Mouse (Mus musculus) left cerebral cortex, adult 8-10 months (tissue): ENCODE results near the gene Cadm4. TPM values are rescaled to one million over a fixed set of nuclear protein-coding genes. Genes with fewer than 3 reads are reported as not detected.
"Not testable (repeated sequence)": the region's sequence is repeated elsewhere in the genome, so short reads cannot be mapped to it uniquely, and the experiment has no call there.

Source experiments
- DNase-seq, 2 experiments: peaks; one replicate each; pipeline ENCODE4 v3.0.0; 2022; ENCODE audit warnings: low spot score in 2 of 2
- total RNA-seq, 4 experiments: library from RNA; stranded (reverse); gene quantifications; 2 replicates each; pipeline ENCODE4 v1.2.4; 2022

Gene Cadm4
- total RNA-seq, 4 experiments from 2014 or later = 215 to 253 (median 239) TPM

GRCm38 (mm10) chr7:24466835-24467234 lies 15.0 kb upstream of the Cadm4 start:
- no peak for DNase-seq

- DNase-seq = no peak
These were observed 13.9 kb upstream of the Cadm4 start for GRCm38 (mm10) chr7:24467886-24468285.

GRCm38 (mm10) chr7:24469126-24469525 lies 12.7 kb upstream of the Cadm4 start:
- no peak for DNase-seq

- DNase-seq = no peak
These were observed 11.5 kb upstream of the Cadm4 start for GRCm38 (mm10) chr7:24470356-24470755.

- DNase-seq = no peak
These were observed 9.4 kb upstream of the Cadm4 start for GRCm38 (mm10) chr7:24472442-24472841.

GRCm38 (mm10) chr7:24472937-24473336 lies 8.9 kb upstream of the Cadm4 start:
- DNase-seq = no peak

GRCm38 (mm10) chr7:24473913-24474529 lies 7.8 kb upstream of the Cadm4 start:
- DNase-seq = no peak

GRCm38 (mm10) chr7:24474811-24475506 lies 6.9 kb upstream of the Cadm4 start:
- no peak for DNase-seq

GRCm38 (mm10) chr7:24476338-24476737 lies 5.5 kb upstream of the Cadm4 start:
- no peak for DNase-seq

GRCm38 (mm10) chr7:24476856-24477255 lies 5.0 kb upstream of the Cadm4 start:
- no peak for DNase-seq

GRCm38 (mm10) chr7:24478911-24479310 lies 2.9 kb upstream of the Cadm4 start:
- DNase-seq = no peak

GRCm38 (mm10) chr7:24479685-24480084 lies 2.1 kb upstream of the Cadm4 start:
- no peak for DNase-seq

- DNase-seq = peak in 1 of 2 experiments; percentile 77
These were observed 1.5 kb upstream of the Cadm4 start for GRCm38 (mm10) chr7:24480121-24480941.

GRCm38 (mm10) chr7:24480986-24481473 lies 793 bp upstream of the Cadm4 start:
- no peak for DNase-seq

GRCm38 (mm10) chr7:24482208-24483020 lies 591 bp downstream of the Cadm4 start:
- DNase-seq = no peak

GRCm38 (mm10) chr7:24483291-24483690 lies 1.5 kb downstream of the Cadm4 start:
- not testable (repeated sequence) for DNase-seq

GRCm38 (mm10) chr7:24485481-24485880 lies 3.7 kb downstream of the Cadm4 start:
- DNase-seq = no peak

- no peak for DNase-seq
These were observed 4.9 kb downstream of the Cadm4 start for GRCm38 (mm10) chr7:24486654-24487130.

GRCm38 (mm10) chr7:24487403-24487802 lies 5.6 kb downstream of the Cadm4 start:
- DNase-seq = no peak

- DNase-seq = no peak
These were observed 6.5 kb downstream of the Cadm4 start for GRCm38 (mm10) chr7:24488303-24488702.
